Mouse (Mus musculus) brain, embryonic 18.5 days (tissue): ENCODE measurements around the gene Rsg1.

Source experiments
- DNase-seq: peaks from one replicate; pipeline ENCODE4 v3.0.0-alpha.2; 2012; ENCODE audit warnings: low read depth, low spot score

The Rsg1 gene

GRCm38 (mm10) chr4:141213770-141214336 is at the start of gene Rsg1:
Gene Rsg1 (plus strand): TSS chr4:141213956.
- peak; percentile 89 for DNase-seq

- DNase-seq = no peak
These were observed 47.9 kb upstream of the Rsg1 start for GRCm38 (mm10) chr4:141165744-141166292.

- DNase-seq = no peak
These were observed 46.6 kb upstream of the Rsg1 start for GRCm38 (mm10) chr4:141167156-141167555.

GRCm38 (mm10) chr4:141172121-141172520 is 41.6 kb upstream of the Rsg1 start:
- DNase-seq = no peak

- DNase-seq = no peak
These were observed 38.0 kb upstream of the Rsg1 start for GRCm38 (mm10) chr4:141175783-141176182.

GRCm38 (mm10) chr4:141176328-141176838 is 37.4 kb upstream of the Rsg1 start:
- no peak for DNase-seq

GRCm38 (mm10) chr4:141178500-141178899 is 35.3 kb upstream of the Rsg1 start:
- no peak for DNase-seq

GRCm38 (mm10) chr4:141180831-141181230 is 32.9 kb upstream of the Rsg1 start:
- no peak for DNase-seq

GRCm38 (mm10) chr4:141181981-141182380 is 31.8 kb upstream of the Rsg1 start:
- DNase-seq = no peak

- no peak for DNase-seq
These were observed 29.8 kb upstream of the Rsg1 start for GRCm38 (mm10) chr4:141183932-141184331.

- no peak for DNase-seq
These were observed 29.3 kb upstream of the Rsg1 start for GRCm38 (mm10) chr4:141184426-141184825.

- DNase-seq = no peak
These were observed 26.6 kb upstream of the Rsg1 start for GRCm38 (mm10) chr4:141186923-141187836.

GRCm38 (mm10) chr4:141191294-141191693 is 22.5 kb upstream of the Rsg1 start:
- no peak for DNase-seq

- no peak for DNase-seq
These were observed 19.2 kb upstream of the Rsg1 start for GRCm38 (mm10) chr4:141194553-141194952.

- no peak for DNase-seq
These were observed 16.6 kb upstream of the Rsg1 start for GRCm38 (mm10) chr4:141196981-141197685.

- DNase-seq = no peak
These were observed 16.1 kb upstream of the Rsg1 start for GRCm38 (mm10) chr4:141197686-141198035.

- DNase-seq = no peak
These were observed 12.8 kb upstream of the Rsg1 start for GRCm38 (mm10) chr4:141200906-141201305.

GRCm38 (mm10) chr4:141202192-141202591 is 11.6 kb upstream of the Rsg1 start:
- no peak for DNase-seq

GRCm38 (mm10) chr4:141204580-141205061 is 9.1 kb upstream of the Rsg1 start:
- DNase-seq = no peak

GRCm38 (mm10) chr4:141207081-141207480 is 6.7 kb upstream of the Rsg1 start:
- DNase-seq = no peak

GRCm38 (mm10) chr4:141210524-141211219 is 3.1 kb upstream of the Rsg1 start:
- DNase-seq = no peak
